Mouse (Mus musculus) forebrain, postnatal 0 days (tissue): ENCODE data around the gene Sh3pxd2a. TPM values are rescaled to one million over a fixed set of nuclear protein-coding genes. Genes with fewer than 3 reads are reported as not detected.

Source experiments
- ATAC-seq: fragments of 200-750 bp; cut with Nextera tagmentation; 2 replicates; pipeline ENCODE4 v1.8.0; 2017; ENCODE audit warnings: mild to moderate bottlenecking, moderate library complexity
- DNase-seq: peaks from one replicate; pipeline ENCODE4 v3.0.0-alpha.2; 2015
- H3K27ac ChIP-seq: fragments of 300-500 bp; sonication (generic); 2 replicates; pipeline ENCODE4 v1.5.1; 2014; ENCODE audit warnings: low read depth, mild to moderate bottlenecking, antibody characterized with exemption, low read length, moderate library complexity, mixed read lengths
- H3K27me3 ChIP-seq: fragments of 300-500 bp; sonication (generic); 2 replicates; pipeline ENCODE4 v1.6.1; 2014; ENCODE audit warnings: mild to moderate bottlenecking, low read length, mixed read lengths; ENCODE audit not compliant: insufficient read depth
- H3K36me3 ChIP-seq: fragments of 300-500 bp; sonication (generic); 2 replicates; pipeline ENCODE4 v1.6.1; 2014; ENCODE audit warnings: mild to moderate bottlenecking, moderate library complexity; ENCODE audit not compliant: insufficient read depth
- H3K4me1 ChIP-seq: fragments of 300-500 bp; sonication (generic); 2 replicates; pipeline ENCODE4 v1.6.1; 2014; ENCODE audit warnings: antibody characterized with exemption; ENCODE audit not compliant: insufficient read depth
- H3K4me2 ChIP-seq: fragments of 300-500 bp; sonication (generic); 2 replicates; pipeline ENCODE4 v1.6.1; 2014; ENCODE audit warnings: low read depth, mild to moderate bottlenecking, moderate library complexity
- H3K4me3 ChIP-seq: fragments of 300-500 bp; sonication (generic); 2 replicates; pipeline ENCODE4 v1.5.1; 2014; ENCODE audit warnings: low read depth, low read length, mixed read lengths
- H3K9ac ChIP-seq: fragments of 300-500 bp; sonication (generic); 2 replicates; pipeline ENCODE4 v1.6.1; 2014; ENCODE audit warnings: mild to moderate bottlenecking
- H3K9me3 ChIP-seq: fragments of 300-500 bp; sonication (generic); 2 replicates; pipeline ENCODE4 v1.6.1; 2016; ENCODE audit warnings: low read length
- CTCF ChIP-seq: sonication (generic); IDR thresholded peaks from 2 replicates; pipeline ENCODE4 v1.5.1; 2016; ENCODE audit warnings: antibody characterized with exemption, control low read depth, low read depth
- WGBS: fragments of 180-500 bp; shearing (Covaris S2); extraction: QIAGEN DNeasy Blood & Tissue Kit; methylation state at CpG from one replicate; pipeline ENCODE4 v1.1.7; 2014; 5-methylcytosine and 5-hydroxymethylcytosine counted together
- polyA plus RNA-seq: library from polyadenylated mRNA; unstranded; fragments of >200 nt; fragmentation: Nextera tagmentation; extraction: Ambion mirVana; gene quantifications from 2 replicates; pipeline ENCODE4 v1.2.1, GENCODE M21; 2015
- total RNA-seq: library from RNA; depleted of rRNA; stranded (reverse); fragments of >200 nt; gene quantifications from 2 replicates; pipeline ENCODE4 v1.2.3, GENCODE M21; 2014

Sh3pxd2a gene
- total and polyA plus RNA-seq, 2 experiments from 2014 or later, result 1.2 to 20.8 TPM

- no peak for DNase-seq
- Histone ChIP-seq H3K9ac (peak overlapping the region; percentile 71), H3K4me2 (peak overlapping the region; percentile 72), H3K9me3 (no peaks in the 10 kb centered on the region), H3K4me1 (0 out of 2 replicates have a peak, but pooled peaks cover 7% of the 10 kb centered on the region), H3K4me3 (peak overlapping the region; percentile 85), H3K27me3 (no peaks in the 10 kb centered on the region), H3K27ac (no peak overlapping the region), H3K36me3 (no peaks in the 10 kb centered on the region)
- no peak for TF ChIP-seq CTCF
- ATAC-seq, result no peak
- under 1% methylated on average over 13 of the region's 13 CpGs for WGBS
Measured at GRCm38 (mm10) chr19:47463206-47463605, 995 bp downstream of the Sh3pxd2a start.

- Histone ChIP-seq H3K4me2 (peak overlapping the region; percentile 72), H3K9me3 (no peaks in the 10 kb centered on the region), H3K9ac (no peak overlapping the region), H3K4me3 (peak overlapping the region; percentile 85; the same call in 1 of the 2 replicates), H3K36me3 (no peaks in the 10 kb centered on the region), H3K27ac (no peak overlapping the region), H3K27me3 (no peaks in the 10 kb centered on the region), H3K4me1 (0 out of 2 replicates have a peak, but pooled peaks cover 7% of the 10 kb centered on the region)
- WGBS, result 12% methylated on average over 6 of the region's 6 CpGs
- ATAC-seq, result no peak
- no peak for TF ChIP-seq CTCF
- DNase-seq, result no peak
Measured at GRCm38 (mm10) chr19:47462725-47463124, 1.5 kb downstream of the Sh3pxd2a start.

- 96% methylated on average over 3 of the region's 3 CpGs for WGBS
- H3K27ac ChIP-seq, result no peak overlapping the region
- H3K4me1 ChIP-seq, result 0 out of 2 replicates have a peak, but pooled peaks cover 7% of the 10 kb centered on the region
- peak; percentile 12; the same call in 1 of the 2 replicates for TF ChIP-seq CTCF
- H3K9ac ChIP-seq, result no peak overlapping the region
- H3K27me3 ChIP-seq, result no peaks in the 10 kb centered on the region
- H3K4me3 ChIP-seq, result no peak overlapping the region
- ATAC-seq (no peak), DNase-seq (no peak)
- H3K9me3 ChIP-seq, result no peaks in the 10 kb centered on the region
- no peak overlapping the region for H3K4me2 ChIP-seq
- H3K36me3 ChIP-seq, result no peaks in the 10 kb centered on the region
Measured at GRCm38 (mm10) chr19:47461838-47462237, 2.4 kb downstream of the Sh3pxd2a start.

- no peaks in the 10 kb centered on the region for H3K9me3 ChIP-seq
- H3K9ac ChIP-seq, result no peak overlapping the region
- no peaks in the 10 kb centered on the region for H3K36me3 ChIP-seq
- H3K4me2 ChIP-seq, result no peak overlapping the region
- 0 out of 2 replicates have a peak, but pooled peaks cover 7% of the 10 kb centered on the region for H3K4me1 ChIP-seq
- WGBS, result 84% methylated on average over 9 of the region's 9 CpGs
- no peak overlapping the region for H3K4me3 ChIP-seq
- no peak overlapping the region for H3K27ac ChIP-seq
- no peak for DNase-seq
- no peak for ATAC-seq
- no peaks in the 10 kb centered on the region for H3K27me3 ChIP-seq
- TF ChIP-seq CTCF, result no peak
Measured at GRCm38 (mm10) chr19:47461386-47461785, 2.8 kb downstream of the Sh3pxd2a start.

- H3K36me3 ChIP-seq, result no peaks in the 10 kb centered on the region
- no peak overlapping the region for H3K4me3 ChIP-seq
- TF ChIP-seq CTCF, result no peak
- DNase-seq, result no peak
- ATAC-seq, result no peak
- H3K9ac ChIP-seq, result no peak overlapping the region
- H3K4me1 ChIP-seq, result 0 out of 2 replicates have a peak, but pooled peaks cover 7% of the 10 kb centered on the region
- H3K9me3 ChIP-seq, result no peaks in the 10 kb centered on the region
- no peak overlapping the region for H3K27ac ChIP-seq
- no peak overlapping the region for H3K4me2 ChIP-seq
- no peaks in the 10 kb centered on the region for H3K27me3 ChIP-seq
- WGBS, result 67% methylated on average over 19 of the region's 19 CpGs
Measured at GRCm38 (mm10) chr19:47460120-47460960, 3.9 kb downstream of the Sh3pxd2a start.

- TF ChIP-seq CTCF, result no peak
- DNase-seq (no peak), ATAC-seq (no peak)
Measured at GRCm38 (mm10) chr19:47459214-47459613, 5.0 kb downstream of the Sh3pxd2a start.

GRCm38 (mm10) chr19:47458504-47459161 lies 5.6 kb downstream of the Sh3pxd2a start:
- WGBS, result 60% methylated on average over 17 of the region's 17 CpGs
- no peaks in the 10 kb centered on the region for H3K36me3 ChIP-seq
- H3K4me3 ChIP-seq, result no peak overlapping the region
- no peaks in the 10 kb centered on the region for H3K27me3 ChIP-seq
- no peaks in the 10 kb centered on the region for H3K9me3 ChIP-seq
- TF ChIP-seq CTCF, result no peak
- H3K9ac ChIP-seq, result no peak overlapping the region
- ATAC-seq (no peak), DNase-seq (no peak)
- H3K27ac ChIP-seq, result no peak overlapping the region
- H3K4me1 ChIP-seq, result peaks cover 16% of the 10 kb centered on the region; the same call in 1 of the 2 replicates
- no peak overlapping the region for H3K4me2 ChIP-seq

More at GRCm38 (mm10) chr19:47459214-47459613, 5.0 kb downstream of the Sh3pxd2a start:
- no peak overlapping the region for H3K9ac ChIP-seq
- WGBS, result 91% methylated on average over 5 of the region's 5 CpGs
- no peaks in the 10 kb centered on the region for H3K9me3 ChIP-seq
- H3K27ac ChIP-seq, result no peak overlapping the region
- H3K4me2 ChIP-seq, result no peak overlapping the region
- H3K4me1 ChIP-seq, result peaks cover 11% of the 10 kb centered on the region; the same call in 1 of the 2 replicates
- H3K27me3 ChIP-seq, result no peaks in the 10 kb centered on the region
- no peaks in the 10 kb centered on the region for H3K36me3 ChIP-seq
- no peak overlapping the region for H3K4me3 ChIP-seq
